Mouse (Mus musculus) neural tube, embryonic 13.5 days (tissue): ENCODE results near the gene Cox5b. TPM values are rescaled to one million over a fixed set of nuclear protein-coding genes. Genes with fewer than 3 reads are reported as not detected.
A peak's percentile ranks its signal among the peaks of the same experiment; 100 is the strongest.

Experiments
- ATAC-seq: fragments of 200-750 bp; cut with Nextera tagmentation; 2 replicates; pipeline ENCODE4 v1.8.0; 2017; ENCODE audit warnings: low read depth, mild to moderate bottlenecking, moderate TSS enrichment, moderate library complexity
- H3K27ac ChIP-seq: fragments of 300-500 bp; sonication (generic); replicated peaks from 2 replicates; pipeline ENCODE4 v1.5.1; 2015; ENCODE audit warnings: moderate library complexity, mild to moderate bottlenecking, inconsistent platforms
- H3K27me3 ChIP-seq: fragments of 300-500 bp; sonication (generic); 2 replicates; pipeline ENCODE4 v1.6.1; 2015; ENCODE audit warnings: mild to moderate bottlenecking, inconsistent platforms
- H3K36me3 ChIP-seq: fragments of 300-500 bp; sonication (generic); 2 replicates; pipeline ENCODE4 v1.6.1; 2015; ENCODE audit warnings: mild to moderate bottlenecking, inconsistent platforms
- H3K4me1 ChIP-seq: fragments of 300-500 bp; sonication (generic); replicated peaks from 2 replicates; pipeline ENCODE4 v1.6.1; 2015; ENCODE audit warnings: inconsistent platforms
- H3K4me2 ChIP-seq: fragments of 300-500 bp; sonication (generic); 2 replicates; pipeline ENCODE4 v1.6.1; 2015; ENCODE audit warnings: inconsistent platforms, mild to moderate bottlenecking, moderate library complexity
- H3K4me3 ChIP-seq: fragments of 300-500 bp; sonication (generic); 2 replicates; pipeline ENCODE4 v1.5.1; 2015; ENCODE audit warnings: mild to moderate bottlenecking, inconsistent platforms
- H3K9ac ChIP-seq: fragments of 300-500 bp; sonication (generic); 2 replicates; pipeline ENCODE4 v1.6.1; 2015; ENCODE audit warnings: moderate library complexity, mild to moderate bottlenecking, inconsistent platforms
- H3K9me3 ChIP-seq: fragments of 300-500 bp; sonication (generic); 2 replicates; pipeline ENCODE4 v1.6.1; 2016; ENCODE audit warnings: inconsistent platforms
- WGBS: fragments of 180-500 bp; shearing (Covaris S2); methylation state at CpG from one replicate; pipeline ENCODE4 v1.1.7; 2015; 5-methylcytosine and 5-hydroxymethylcytosine counted together
- polyA plus RNA-seq: library from polyadenylated mRNA; unstranded; fragments of >200 nt; fragmentation: Nextera tagmentation; extraction: Ambion mirVana; gene quantifications from 2 replicates; pipeline ENCODE4 v1.2.1, GENCODE M21; 2015

The Cox5b gene
- 697 and 709 TPM in 2 replicates for polyA plus RNA-seq

DNA sequence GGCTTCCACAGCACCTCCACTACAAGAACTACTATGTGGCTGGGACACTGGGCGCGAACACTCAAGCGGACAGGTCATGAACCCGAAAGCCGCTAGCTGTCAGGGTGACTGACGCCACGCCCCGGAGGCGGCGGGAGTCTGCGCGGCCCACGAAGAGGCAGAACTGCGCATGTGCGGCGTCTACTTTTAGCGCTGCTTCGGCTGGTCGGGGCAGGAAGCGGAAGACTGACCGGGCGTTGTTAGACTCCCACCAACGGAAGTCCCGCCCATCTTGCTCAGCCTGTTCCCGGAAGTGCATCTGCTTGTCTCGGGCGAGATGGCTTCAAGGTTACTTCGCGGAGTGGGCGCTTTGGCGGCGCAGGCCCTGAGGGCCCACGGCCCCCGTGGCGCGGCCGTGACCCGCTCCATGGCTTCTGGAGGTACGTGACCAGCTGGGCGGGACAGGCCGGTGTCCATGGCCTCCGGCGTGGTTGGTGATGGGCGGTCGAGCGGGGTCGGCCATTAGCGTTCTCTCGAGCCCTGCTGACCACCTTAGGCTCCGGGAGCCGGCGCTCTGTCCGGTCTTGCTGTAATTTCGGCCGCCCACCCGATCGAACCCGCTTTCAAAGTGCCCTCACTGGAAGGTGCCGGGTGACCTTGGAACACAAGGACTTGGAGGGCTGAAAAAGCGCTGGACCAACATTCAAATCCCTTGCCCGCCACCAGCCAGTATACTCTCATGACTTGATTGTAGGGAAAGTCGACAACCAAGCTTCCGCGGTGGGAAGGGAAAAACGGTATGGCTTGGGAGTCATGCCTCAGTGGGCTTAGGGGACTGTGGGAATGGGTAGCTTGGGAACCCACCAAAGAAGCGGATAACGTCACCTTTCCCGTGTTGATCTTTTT lies at the start of gene Cox5b:
TSS of gene Cox5b (plus strand) at position 179 of the 885 bp plus-strand sequence.
- WGBS, result 1% methylated on average over 68 of the region's 68 CpGs
- no peaks in the 10 kb centered on the region; the same call in 1 of the 2 replicates for H3K27me3 ChIP-seq
- H3K4me1 ChIP-seq, result peaks cover 16% of the 10 kb centered on the region
- H3K36me3 ChIP-seq, result peaks cover 27% of the 10 kb centered on the region
- H3K9ac ChIP-seq, result peak within 1 kb of the TSS; percentile 91
- peak within 1 kb of the TSS; percentile 81 for H3K4me2 ChIP-seq
- H3K4me3 ChIP-seq, result peak within 1 kb of the TSS; percentile 86
- H3K9me3 ChIP-seq, result no peaks in the 10 kb centered on the region
- peak; percentile 94 for ATAC-seq
- H3K27ac ChIP-seq, result peak within 1 kb of the TSS; percentile 61

GRCm38 (mm10) chr1:36643957-36644614 lies 47.2 kb upstream of the Cox5b start:
- Histone ChIP-seq H3K27me3 (no peaks in the 10 kb centered on the region), H3K9me3 (no peaks in the 10 kb centered on the region), H3K4me3 (no peak overlapping the region), H3K27ac (no peak overlapping the region), H3K9ac (no peak overlapping the region), H3K4me1 (0 out of 2 replicates have a peak, but pooled peaks cover 6% of the 10 kb centered on the region), H3K4me2 (no peak overlapping the region), H3K36me3 (no peaks in the 10 kb centered on the region)
- 86% methylated on average over 7 of the region's 7 CpGs for WGBS
- ATAC-seq, result no peak

DNA sequence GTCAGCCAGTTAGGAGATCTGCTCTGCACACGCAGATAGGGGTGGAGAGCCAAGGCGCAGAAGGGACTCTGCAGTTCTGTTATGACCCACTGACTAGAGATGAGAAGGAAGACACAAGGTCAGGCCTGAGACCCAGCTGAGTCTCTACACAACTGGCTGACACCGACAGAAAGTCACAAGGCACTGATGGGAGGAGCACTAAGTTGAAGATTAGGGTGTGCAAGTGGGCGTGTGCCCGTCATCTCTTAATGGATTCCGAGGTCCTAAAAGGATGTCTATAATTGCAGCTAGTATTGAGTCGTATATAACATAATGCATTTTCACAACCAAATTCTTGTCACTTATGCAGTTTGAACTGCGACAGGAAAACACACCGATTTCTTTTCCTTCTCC lies 46.6 kb upstream of the Cox5b start:
- Histone ChIP-seq H3K9ac (no peak overlapping the region), H3K4me1 (0 out of 2 replicates have a peak, but pooled peaks cover 6% of the 10 kb centered on the region), H3K36me3 (no peaks in the 10 kb centered on the region), H3K27ac (no peak overlapping the region), H3K9me3 (no peaks in the 10 kb centered on the region), H3K4me2 (no peak overlapping the region), H3K4me3 (no peak overlapping the region), H3K27me3 (no peaks in the 10 kb centered on the region)
- WGBS, result 92% methylated on average over 9 of the region's 9 CpGs
- ATAC-seq, result no peak

DNA sequence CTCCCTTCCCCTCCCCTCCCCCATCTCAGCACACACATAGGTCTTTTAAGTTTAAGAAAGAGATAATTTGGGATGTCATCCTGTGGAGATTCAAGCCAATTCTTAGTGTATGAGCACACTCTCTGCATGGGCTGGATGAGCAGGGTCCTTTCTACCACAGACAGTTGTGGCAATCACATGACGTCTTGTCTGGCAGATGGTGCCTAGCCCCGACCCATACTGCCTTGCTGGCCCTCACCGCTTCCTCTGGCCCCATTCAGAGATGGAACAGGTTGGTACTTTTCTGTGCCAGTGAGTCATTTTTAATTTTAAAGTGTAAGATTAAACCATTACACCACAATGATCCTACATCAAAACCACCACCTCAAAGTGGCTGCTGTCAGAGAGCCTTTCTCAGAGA lies 45.0 kb upstream of the Cox5b start:
- Histone ChIP-seq H3K4me2 (no peak overlapping the region), H3K27ac (no peak overlapping the region), H3K4me1 (0 out of 2 replicates have a peak, but pooled peaks cover 6% of the 10 kb centered on the region), H3K9me3 (no peaks in the 10 kb centered on the region), H3K4me3 (no peak overlapping the region), H3K27me3 (no peaks in the 10 kb centered on the region), H3K36me3 (no peaks in the 10 kb centered on the region), H3K9ac (no peak overlapping the region)
- WGBS, result 69% methylated on average over 3 of the region's 3 CpGs
- no peak for ATAC-seq

DNA sequence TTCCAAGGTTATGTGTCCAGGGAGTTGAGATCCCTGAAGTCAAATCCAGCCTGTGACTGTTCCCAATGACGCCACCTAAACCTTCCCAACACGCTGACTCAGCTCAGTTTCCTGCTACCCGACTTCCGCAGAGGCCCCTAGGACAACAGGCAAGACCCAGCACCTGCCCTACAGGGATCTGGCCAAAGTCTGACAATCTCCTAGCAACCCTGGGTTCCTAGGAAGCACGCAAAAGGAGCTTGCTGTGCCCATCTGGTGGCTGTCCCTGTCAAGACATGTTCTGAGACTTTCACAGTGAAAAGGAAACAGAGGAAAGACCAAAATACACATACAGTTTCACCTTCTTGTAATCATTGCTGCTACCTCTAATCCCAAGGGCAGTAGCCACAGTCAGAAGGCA lies 43.6 kb upstream of the Cox5b start:
- no peak for ATAC-seq
- H3K4me1 ChIP-seq, result 0 out of 2 replicates have a peak, but pooled peaks cover 6% of the 10 kb centered on the region
- no peak overlapping the region for H3K9ac ChIP-seq
- H3K9me3 ChIP-seq, result no peaks in the 10 kb centered on the region
- no peaks in the 10 kb centered on the region for H3K27me3 ChIP-seq
- H3K36me3 ChIP-seq, result no peaks in the 10 kb centered on the region
- no peak overlapping the region for H3K4me3 ChIP-seq
- H3K27ac ChIP-seq, result no peak overlapping the region
- WGBS, result 66% methylated on average over 5 of the region's 5 CpGs
- H3K4me2 ChIP-seq, result no peak overlapping the region

- Histone ChIP-seq H3K36me3 (no peaks in the 10 kb centered on the region), H3K27ac (no peak overlapping the region), H3K4me1 (no peaks in the 10 kb centered on the region), H3K4me3 (no peak overlapping the region), H3K27me3 (no peaks in the 10 kb centered on the region), H3K4me2 (no peak overlapping the region), H3K9ac (no peak overlapping the region), H3K9me3 (no peaks in the 10 kb centered on the region)
- no peak for ATAC-seq
- WGBS, result 80% methylated on average over 5 of the region's 5 CpGs
Measured at GRCm38 (mm10) chr1:36655039-36655438, 36.2 kb upstream of the Cox5b start.

DNA sequence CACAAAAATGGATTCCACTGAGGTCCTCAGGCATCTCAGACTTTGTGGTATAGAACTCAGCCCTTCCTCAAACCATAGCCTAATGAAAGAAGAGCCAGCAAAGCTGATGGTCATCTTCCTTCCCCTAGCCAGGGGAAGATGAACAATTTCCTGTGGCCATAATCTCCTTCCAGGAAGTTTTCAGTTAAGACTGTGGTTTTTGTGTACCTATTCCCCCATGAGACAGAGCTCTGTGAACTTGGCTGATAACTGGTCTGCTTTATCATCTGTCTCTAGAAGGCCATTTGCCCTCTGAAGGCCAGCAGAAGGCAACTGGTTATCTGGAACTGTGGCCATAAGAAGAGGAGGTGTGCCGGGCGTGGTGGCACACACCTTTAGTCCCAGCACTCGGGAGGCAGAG lies 35.0 kb upstream of the Cox5b start:
- ATAC-seq, result no peak

GRCm38 (mm10) chr1:36657658-36658415 lies 33.4 kb upstream of the Cox5b start:
- no peak for ATAC-seq
- WGBS, result 83% methylated on average over 4 of the region's 4 CpGs
- Histone ChIP-seq H3K4me2 (no peak overlapping the region), H3K27ac (no peak overlapping the region), H3K4me3 (no peak overlapping the region), H3K9me3 (no peaks in the 10 kb centered on the region), H3K9ac (no peak overlapping the region), H3K36me3 (no peaks in the 10 kb centered on the region), H3K27me3 (no peaks in the 10 kb centered on the region), H3K4me1 (no peaks in the 10 kb centered on the region)

More for the DNA sequence above, 35.0 kb upstream of the Cox5b start:
- Histone ChIP-seq H3K9ac (no peak overlapping the region), H3K27ac (no peak overlapping the region), H3K36me3 (no peaks in the 10 kb centered on the region), H3K4me3 (no peak overlapping the region), H3K4me2 (no peak overlapping the region), H3K27me3 (no peaks in the 10 kb centered on the region), H3K4me1 (no peaks in the 10 kb centered on the region), H3K9me3 (no peaks in the 10 kb centered on the region)
- 92% methylated on average over 3 of the region's 3 CpGs for WGBS

- Histone ChIP-seq H3K4me3 (no peak overlapping the region), H3K9me3 (no peaks in the 10 kb centered on the region), H3K4me1 (no peaks in the 10 kb centered on the region), H3K4me2 (no peak overlapping the region), H3K36me3 (no peaks in the 10 kb centered on the region), H3K9ac (no peak overlapping the region), H3K27me3 (no peaks in the 10 kb centered on the region), H3K27ac (no peak overlapping the region)
- whole genome bisulfite sequencing, result 82% methylated on average over 7 of the region's 7 CpGs
- no peak for ATAC-seq
Measured at GRCm38 (mm10) chr1:36658621-36659399, 32.4 kb upstream of the Cox5b start.

- Histone ChIP-seq H3K9me3 (no peaks in the 10 kb centered on the region), H3K27me3 (no peaks in the 10 kb centered on the region), H3K4me3 (no peak overlapping the region), H3K4me1 (no peaks in the 10 kb centered on the region; the same call in 1 of the 2 replicates), H3K27ac (no peak overlapping the region), H3K9ac (no peak overlapping the region), H3K36me3 (no peaks in the 10 kb centered on the region), H3K4me2 (no peak overlapping the region)
- no peak for ATAC-seq
- WGBS, result 68% methylated on average over 4 of the region's 4 CpGs
Measured at GRCm38 (mm10) chr1:36664457-36664856, 26.8 kb upstream of the Cox5b start.

DNA sequence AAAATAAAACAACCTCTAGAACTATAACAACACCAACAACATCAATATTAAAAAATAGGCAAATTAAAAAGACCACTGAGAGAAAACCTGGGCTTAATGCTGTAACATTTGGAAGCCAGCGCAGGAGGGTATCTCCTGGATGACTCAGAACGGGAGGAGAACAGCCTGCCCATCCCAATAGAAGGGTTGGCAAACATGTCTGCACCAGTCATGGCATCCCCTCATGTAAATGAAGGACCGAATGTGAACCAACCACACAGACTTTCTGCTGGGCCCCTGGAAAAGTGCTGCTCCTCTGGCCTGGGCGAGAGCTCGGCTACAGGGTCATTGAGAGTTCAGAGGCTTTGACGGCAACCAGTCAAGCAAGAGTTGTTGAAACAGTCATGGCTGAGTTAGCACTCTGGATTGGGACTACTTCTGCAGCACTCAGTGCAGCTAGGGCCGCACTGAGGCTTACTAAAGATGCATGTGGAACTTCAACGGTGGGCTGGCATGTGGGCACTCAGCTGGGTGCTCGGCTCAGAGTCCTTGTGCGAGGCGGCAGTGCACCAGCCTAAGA lies 26.0 kb upstream of the Cox5b start:
- no peak overlapping the region for H3K4me3 ChIP-seq
- ATAC-seq, result no peak
- H3K9me3 ChIP-seq, result no peaks in the 10 kb centered on the region
- no peak overlapping the region for H3K9ac ChIP-seq
- H3K27me3 ChIP-seq, result no peaks in the 10 kb centered on the region
- no peak overlapping the region for H3K27ac ChIP-seq
- H3K36me3 ChIP-seq, result no peaks in the 10 kb centered on the region
- no peaks in the 10 kb centered on the region; the same call in 1 of the 2 replicates for H3K4me1 ChIP-seq
- WGBS, result 57% methylated on average over 11 of the region's 11 CpGs
- H3K4me2 ChIP-seq, result no peak overlapping the region
